Mouse (Mus musculus): ENCODE results near the gene Gsta1. TPM values are rescaled to one million over a fixed set of nuclear protein-coding genes. Genes with fewer than 3 reads are reported as not detected.
"Not testable (repeated sequence)": the region's sequence is repeated elsewhere in the genome, so short reads cannot be mapped to it uniquely, and the experiment has no call there.

Gene Gsta1
- total RNA-seq, 1 experiment from 2014 or later: not detected

GRCm38 (mm10) chr9:78228122-78228521 lies 2.3 kb upstream of the Gsta1 start:
- no peak for ATAC-seq (replicated peaks; ENCODE audit: low read depth, poor library complexity, severe bottlenecking)

GRCm38 (mm10) chr9:78229658-78230057 lies 798 bp upstream of the Gsta1 start:
- ATAC-seq (replicated peaks; ENCODE audit: low read depth, poor library complexity, severe bottlenecking): not testable (repeated sequence)

GRCm38 (mm10) chr9:78233121-78233695 lies 2.8 kb downstream of the Gsta1 start:
- ATAC-seq (replicated peaks; ENCODE audit: low read depth, poor library complexity, severe bottlenecking): peak; percentile 76

DNA sequence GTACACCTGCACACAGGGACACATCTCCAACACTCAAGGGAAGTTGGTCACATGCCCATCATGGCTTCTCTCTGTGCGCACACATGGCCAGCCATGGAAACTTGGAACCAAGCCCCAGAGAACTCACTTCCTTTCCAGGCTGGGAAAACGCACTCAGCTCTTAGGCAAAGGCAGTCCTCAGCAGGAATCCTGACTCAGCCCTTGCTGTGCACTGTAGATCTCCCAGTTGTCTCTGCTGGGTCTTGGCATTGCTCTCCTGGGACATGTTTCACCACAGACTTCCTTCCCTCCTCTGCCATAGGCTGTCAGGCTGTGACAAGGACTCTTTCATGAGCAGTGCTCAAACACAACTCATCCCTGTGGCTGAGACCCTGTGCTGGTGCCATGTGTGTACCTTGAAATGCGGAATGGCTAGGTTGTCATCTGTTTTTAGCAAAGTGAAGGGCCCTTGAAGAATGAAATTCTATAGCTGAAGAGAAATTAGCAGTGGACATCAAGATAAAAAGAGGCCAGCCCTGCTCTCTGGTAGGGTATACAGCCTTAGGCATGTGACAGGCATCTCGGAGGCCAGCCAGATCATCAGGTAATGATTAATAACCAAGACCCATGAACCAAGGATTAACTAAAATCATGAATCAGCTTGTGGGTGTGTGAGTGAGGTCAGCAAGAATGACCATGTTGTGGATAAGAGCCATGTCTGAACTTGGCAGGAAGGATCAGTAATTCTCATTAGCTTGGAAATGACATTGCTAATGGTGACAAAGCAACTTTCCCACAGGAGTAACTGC lies 25.4 kb downstream of the Gsta1 start:
- not testable (repeated sequence) for ATAC-seq (replicated peaks; ENCODE audit: low read depth, poor library complexity, severe bottlenecking)

GRCm38 (mm10) chr9:78256914-78257313 lies 26.5 kb downstream of the Gsta1 start, which contains the start of gene Gm3776:
Gm3776 (plus strand) TSS chr9:78257129.
- ATAC-seq (replicated peaks; ENCODE audit: low read depth, poor library complexity, severe bottlenecking): not testable (repeated sequence)

DNA sequence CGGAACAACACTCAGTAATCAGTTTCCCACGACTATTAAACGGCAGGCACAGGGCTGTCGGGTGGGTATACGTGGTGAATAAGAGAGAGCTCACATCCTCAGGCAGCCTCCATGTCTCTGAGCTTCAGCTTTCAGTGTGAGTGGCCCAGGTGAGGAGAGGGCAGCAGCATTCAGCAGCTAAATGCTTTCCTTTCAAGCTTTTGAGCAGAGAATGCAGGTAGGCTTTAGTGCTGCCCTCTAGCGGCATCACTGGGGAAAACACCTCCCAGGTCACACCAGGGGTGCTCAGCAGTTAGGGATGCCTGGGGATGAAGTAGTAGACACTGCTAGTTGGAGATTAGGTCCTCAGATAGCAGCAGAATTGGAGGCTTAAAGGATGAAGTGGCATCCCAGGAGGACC lies 29.2 kb downstream of the Gsta1 start:
- peak; percentile 78 for ATAC-seq (replicated peaks; ENCODE audit: low read depth, poor library complexity, severe bottlenecking)

DNA sequence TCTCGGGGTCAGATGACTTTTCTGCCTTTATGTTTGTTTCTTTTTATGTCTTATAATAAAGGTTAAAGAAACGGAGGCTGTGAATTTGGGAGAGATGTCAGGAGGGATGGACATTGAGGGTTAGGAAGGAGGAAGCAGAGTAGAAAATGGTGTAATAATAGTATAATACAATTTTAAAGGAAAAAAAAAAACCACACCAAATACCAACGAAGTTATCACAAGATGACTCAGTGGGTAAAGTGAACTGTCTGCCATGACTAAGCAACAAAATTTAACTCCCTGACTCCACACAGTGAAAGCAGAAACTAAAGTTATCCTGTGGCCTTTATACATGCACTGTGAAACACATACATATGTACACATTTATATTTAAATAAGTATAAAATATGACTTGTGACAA lies 40.5 kb downstream of the Gsta1 start:
- 0 out of 2 replicates have a peak, but pooled peaks have one; percentile 8 for ATAC-seq (replicated peaks; ENCODE audit: low read depth, poor library complexity, severe bottlenecking)

GRCm38 (mm10) chr9:78282002-78282711 lies 51.7 kb downstream of the Gsta1 start:
- not testable (repeated sequence) for ATAC-seq (replicated peaks; ENCODE audit: low read depth, poor library complexity, severe bottlenecking)

GRCm38 (mm10) chr9:78289063-78289462 lies 58.6 kb downstream of the Gsta1 start:
- ATAC-seq (replicated peaks; ENCODE audit: low read depth, poor library complexity, severe bottlenecking): not testable (repeated sequence)

- not testable (repeated sequence) for ATAC-seq (replicated peaks; ENCODE audit: low read depth, poor library complexity, severe bottlenecking)
Observed at GRCm38 (mm10) chr9:78289723-78290122, 59.3 kb downstream of the Gsta1 start, which contains the start of gene Gm10639. Gm10639 (plus strand) TSS chr9:78289923.

Other genes with a start within 250 kb of the Gsta1 start
- not detected in 2 replicates for gene Gcm1, start 178.7 kb upstream of the Gsta1 start, total RNA-seq (2017)
- gene Fbxo9, start 121.6 kb upstream of the Gsta1 start, total RNA-seq (2017): 62.7 and 68.9 TPM in 2 replicates
- gene Ick, start 121.5 kb upstream of the Gsta1 start, total RNA-seq (2017): 17.9 and 27.0 TPM in 2 replicates
- 6.6 and 13.0 TPM in 2 replicates for gene Gsta4, start 47.9 kb upstream of the Gsta1 start, total RNA-seq (2017)
- not detected in 2 replicates for gene Gm3776, start 26.5 kb downstream of the Gsta1 start, total RNA-seq (2017)
- not detected in 2 replicates for gene Gm10639, start 59.3 kb downstream of the Gsta1 start, total RNA-seq (2017)
- not detected in 2 replicates for gene Omt2a, start 84.1 kb downstream of the Gsta1 start, total RNA-seq (2017)
- gene Omt2b, start 96.9 kb downstream of the Gsta1 start, total RNA-seq (2017): not detected in 2 replicates
- gene Gsta2, start 125.1 kb downstream of the Gsta1 start, total RNA-seq (2017): not detected in 2 replicates
- not detected in 2 replicates for gene Dppa5a, start 137.5 kb downstream of the Gsta1 start, total RNA-seq (2017)
- not detected in 2 replicates for gene Ooep, start 148.1 kb downstream of the Gsta1 start, total RNA-seq (2017)
- gene Ddx43, start 165.1 kb downstream of the Gsta1 start, total RNA-seq (2017): 0.37 and 0.82 TPM in 2 replicates
- gene Cgas, start 212.6 kb downstream of the Gsta1 start, total RNA-seq (2017): 19.8 and 22.1 TPM in 2 replicates
- 28.3 and 49.4 TPM in 2 replicates for gene Mto1, start 217.6 kb downstream of the Gsta1 start, total RNA-seq (2017)
- 0.41 TPM in 1 of 2 replicates, not detected in the other for gene Gm17324, start 218.1 kb downstream of the Gsta1 start, total RNA-seq (2017)

Measured in common myeloid progenitor, adult 5-6 weeks (primary cell).